Mouse (Mus musculus): Measurements from ENCODE around the gene Stra6. TPM values are rescaled to one million over a fixed set of nuclear protein-coding genes. Genes with fewer than 3 reads are reported as not detected.

The Stra6 gene
- total and polyA plus RNA-seq, 3 experiments = 0.11 TPM; not detected in 2

GRCm38 (mm10) chr9:58135921-58136321 is 72.3 kb downstream of the Stra6 start:
- no peak for TF ChIP-seq TAL1 (conservative IDR thresholded peaks at IDR 0.05; ENCODE audit: low read depth, low read length)
- TF ChIP-seq CTCF (IDR thresholded peaks at IDR 0.05; ENCODE audit: low read depth, low read length) = no peak
- Histone ChIP-seq H3K27me3 (ENCODE audit: insufficient read depth, low read length) (peaks cover 7% of the 10 kb centered on the region), H3K4me1 (ENCODE audit: insufficient read depth, low read depth, low read length) (no peaks in the 10 kb centered on the region), H3K4me3 (ENCODE audit: low read depth, low read length) (no peak overlapping the region), H3K36me3 (replicated peaks) (no peaks in the 10 kb centered on the region), H3K9me3 (replicated peaks) (no peaks in the 10 kb centered on the region)
- ATAC-seq (ENCODE audit: extremely low read depth, insufficient number of reproducible peaks, low FRiP score, poor library complexity, severe bottlenecking) (no peak), DNase-seq (ENCODE audit: low spot score) (no peak)

GRCm38 (mm10) chr9:58139947-58140346 is 76.4 kb downstream of the Stra6 start:
- Histone ChIP-seq H3K36me3 (replicated peaks) (no peaks in the 10 kb centered on the region), H3K4me3 (ENCODE audit: low read depth, low read length) (no peak overlapping the region), H3K4me1 (ENCODE audit: insufficient read depth, low read depth, low read length) (no peaks in the 10 kb centered on the region), H3K9me3 (replicated peaks) (no peaks in the 10 kb centered on the region), H3K27me3 (ENCODE audit: insufficient read depth, low read length) (peaks cover 6% of the 10 kb centered on the region)
- ATAC-seq (ENCODE audit: extremely low read depth, insufficient number of reproducible peaks, low FRiP score, poor library complexity, severe bottlenecking) = no peak
- no peak for DNase-seq (ENCODE audit: low spot score)
- no peak for TF ChIP-seq TAL1 (conservative IDR thresholded peaks at IDR 0.05; ENCODE audit: low read depth, low read length)
- no peak for TF ChIP-seq GATA1 (IDR thresholded peaks at IDR 0.05; ENCODE audit: borderline replicate concordance, low read length)

- H3K4me1 ChIP-seq (ENCODE audit: insufficient read depth, low read depth, low read length) = no peaks in the 10 kb centered on the region
- ATAC-seq (ENCODE audit: extremely low read depth, insufficient number of reproducible peaks, low FRiP score, poor library complexity, severe bottlenecking) (no peak), DNase-seq (ENCODE audit: low spot score) (no peak)
- no peak overlapping the region for H3K4me3 ChIP-seq (ENCODE audit: low read depth, low read length)
- H3K9me3 ChIP-seq (replicated peaks) = no peaks in the 10 kb centered on the region
- no peak for TF ChIP-seq CTCF (IDR thresholded peaks at IDR 0.05; ENCODE audit: low read depth, low read length)
- peaks cover 17% of the 10 kb centered on the region for H3K27me3 ChIP-seq (ENCODE audit: insufficient read depth, low read length)
- no peaks in the 10 kb centered on the region for H3K36me3 ChIP-seq (replicated peaks)
These were observed 79.8 kb downstream of the Stra6 start for GRCm38 (mm10) chr9:58143419-58143818.

GRCm38 (mm10) chr9:58144664-58145063 is 81.1 kb downstream of the Stra6 start:
- no peak for ATAC-seq (ENCODE audit: extremely low read depth, insufficient number of reproducible peaks, low FRiP score, poor library complexity, severe bottlenecking)
- Histone ChIP-seq H3K27me3 (ENCODE audit: insufficient read depth, low read length) (peaks cover 21% of the 10 kb centered on the region), H3K4me1 (ENCODE audit: insufficient read depth, low read depth, low read length) (no peaks in the 10 kb centered on the region), H3K9me3 (replicated peaks) (no peaks in the 10 kb centered on the region), H3K36me3 (replicated peaks) (no peaks in the 10 kb centered on the region), H3K4me3 (ENCODE audit: low read depth, low read length) (no peak overlapping the region)
- TF ChIP-seq CTCF (IDR thresholded peaks at IDR 0.05; ENCODE audit: low read depth, low read length) = no peak
- TF ChIP-seq GATA2 (IDR thresholded peaks at IDR 0.05; ENCODE audit: borderline replicate concordance, low read depth, low read length) = no peak
- DNase-seq (ENCODE audit: low spot score) = no peak

GRCm38 (mm10) chr9:58145417-58145816 is 81.8 kb downstream of the Stra6 start:
- Histone ChIP-seq H3K27me3 (ENCODE audit: insufficient read depth, low read length) (peaks cover 22% of the 10 kb centered on the region), H3K9me3 (replicated peaks) (no peaks in the 10 kb centered on the region), H3K36me3 (replicated peaks) (no peaks in the 10 kb centered on the region), H3K4me1 (ENCODE audit: insufficient read depth, low read depth, low read length) (no peaks in the 10 kb centered on the region), H3K4me3 (ENCODE audit: low read depth, low read length) (no peak overlapping the region)
- ATAC-seq (ENCODE audit: extremely low read depth, insufficient number of reproducible peaks, low FRiP score, poor library complexity, severe bottlenecking) (no peak), DNase-seq (ENCODE audit: low spot score) (no peak)
- TF ChIP-seq TAL1 (conservative IDR thresholded peaks at IDR 0.05; ENCODE audit: low read depth, low read length) = no peak
- TF ChIP-seq GATA1 (IDR thresholded peaks at IDR 0.05; ENCODE audit: borderline replicate concordance, low read length) = no peak
- no peak for TF ChIP-seq CTCF (IDR thresholded peaks at IDR 0.05; ENCODE audit: low read depth, low read length)
- TF ChIP-seq GATA2 (IDR thresholded peaks at IDR 0.05; ENCODE audit: borderline replicate concordance, low read depth, low read length) = no peak
- TF ChIP-seq POLR2AphosphoS5 (IDR thresholded peaks at IDR 0.05; ENCODE audit: insufficient replicate concordance, low read depth, low read length) = no peak

GRCm38 (mm10) chr9:58148806-58149205 is 85.2 kb downstream of the Stra6 start:
- TF ChIP-seq TAL1 (conservative IDR thresholded peaks at IDR 0.05; ENCODE audit: low read depth, low read length) = no peak
- no peak for TF ChIP-seq CTCF (IDR thresholded peaks at IDR 0.05; ENCODE audit: low read depth, low read length)
- TF ChIP-seq GATA2 (IDR thresholded peaks at IDR 0.05; ENCODE audit: borderline replicate concordance, low read depth, low read length) = no peak
- no peak for TF ChIP-seq POLR2AphosphoS5 (IDR thresholded peaks at IDR 0.05; ENCODE audit: insufficient replicate concordance, low read depth, low read length)
- no peak for TF ChIP-seq GATA1 (IDR thresholded peaks at IDR 0.05; ENCODE audit: borderline replicate concordance, low read length)
- no peak for ATAC-seq (ENCODE audit: extremely low read depth, insufficient number of reproducible peaks, low FRiP score, poor library complexity, severe bottlenecking)
- peaks cover 30% of the 10 kb centered on the region for H3K27me3 ChIP-seq (ENCODE audit: insufficient read depth, low read length)

GRCm38 (mm10) chr9:58150733-58151361 is 87.3 kb downstream of the Stra6 start:
- H3K9me3 ChIP-seq (replicated peaks) = no peaks in the 10 kb centered on the region
- DNase-seq (ENCODE audit: low spot score) (no peak), ATAC-seq (ENCODE audit: extremely low read depth, insufficient number of reproducible peaks, low FRiP score, poor library complexity, severe bottlenecking) (no peak)
- no peaks in the 10 kb centered on the region for H3K36me3 ChIP-seq (replicated peaks)
- H3K4me1 ChIP-seq (ENCODE audit: insufficient read depth, low read depth, low read length) = no peaks in the 10 kb centered on the region
- H3K4me3 ChIP-seq (ENCODE audit: low read depth, low read length) = no peak overlapping the region
- TF ChIP-seq GATA1 (IDR thresholded peaks at IDR 0.05; ENCODE audit: borderline replicate concordance, low read length) (no peak), TAL1 (conservative IDR thresholded peaks at IDR 0.05; ENCODE audit: low read depth, low read length) (no peak), GATA2 (IDR thresholded peaks at IDR 0.05; ENCODE audit: borderline replicate concordance, low read depth, low read length) (no peak), POLR2AphosphoS5 (IDR thresholded peaks at IDR 0.05; ENCODE audit: insufficient replicate concordance, low read depth, low read length) (no peak), CTCF (IDR thresholded peaks at IDR 0.05; ENCODE audit: low read depth, low read length) (no peak)
- H3K27me3 ChIP-seq (ENCODE audit: insufficient read depth, low read length) = peaks cover 33% of the 10 kb centered on the region

More at GRCm38 (mm10) chr9:58148806-58149205, 85.2 kb downstream of the Stra6 start:
- H3K4me1 ChIP-seq (ENCODE audit: insufficient read depth, low read depth, low read length) = no peaks in the 10 kb centered on the region
- H3K36me3 ChIP-seq (replicated peaks) = no peaks in the 10 kb centered on the region
- DNase-seq (ENCODE audit: low spot score) = no peak
- H3K4me3 ChIP-seq (ENCODE audit: low read depth, low read length) = no peak overlapping the region
- H3K9me3 ChIP-seq (replicated peaks) = no peaks in the 10 kb centered on the region

All from G1E (cell line).